Mouse (Mus musculus): ENCODE results near the gene Gorasp2. TPM values are rescaled to one million over a fixed set of nuclear protein-coding genes. Genes with fewer than 3 reads are reported as not detected.

The Gorasp2 gene
- total RNA-seq, 1 experiment = 55.2 TPM

DNA sequence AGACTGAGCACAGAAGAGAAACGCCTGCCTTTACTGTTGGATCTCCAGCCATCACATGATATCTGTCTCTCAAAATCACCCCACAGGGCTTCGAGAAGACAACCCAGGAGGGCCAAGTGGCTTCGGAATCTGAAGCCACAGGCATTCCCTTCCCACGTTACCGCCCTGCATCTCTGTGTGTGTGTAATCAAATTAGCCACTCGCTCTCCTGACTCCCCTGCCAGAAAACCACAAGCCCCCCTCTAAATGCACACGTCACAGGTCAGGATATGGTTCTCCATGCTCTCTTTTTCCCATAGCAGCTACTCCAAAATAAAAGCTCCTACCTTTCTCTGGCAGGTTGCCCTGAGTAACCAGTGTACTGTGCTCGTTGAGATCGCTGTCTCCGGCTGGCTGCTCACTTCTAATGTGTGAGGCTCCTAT lies 32.0 kb upstream of the Gorasp2 start:
- no peak overlapping the region for H3K9ac ChIP-seq (ENCODE audit: insufficient read depth, low read depth, low read length, poor library complexity, severe bottlenecking)
- no peak overlapping the region for H3K4me3 ChIP-seq (ENCODE audit: insufficient read depth in 1 of 2, low read depth in 1 of 2, low read length in 2 of 2, poor library complexity in 1 of 2, severe bottlenecking in 1 of 2)
- no peaks in the 10 kb centered on the region for H3K36me3 ChIP-seq (ENCODE audit: control insufficient read depth, insufficient read depth, low read length, poor library complexity, severe bottlenecking)
- H3K4me1 ChIP-seq (ENCODE audit: control insufficient read depth in 2 of 2, insufficient read depth in 2 of 2, low read length in 2 of 2, poor library complexity in 1 of 2) = peaks cover 4 to 16% of the 10 kb centered on the region in 2 experiments
- H3K9me3 ChIP-seq (ENCODE audit: control insufficient read depth, insufficient read depth, low read depth, low read length) = no peaks in the 10 kb centered on the region
- TF ChIP-seq CHD2 (IDR thresholded peaks at IDR 0.05; ENCODE audit: low read depth, low read length) (no peak), MAFK (IDR thresholded peaks at IDR 0.05; ENCODE audit: insufficient read depth, low read depth, low read length) (no peak), HCFC1 (IDR thresholded peaks at IDR 0.05; ENCODE audit: borderline replicate concordance, insufficient read depth, low read length) (no peak), ZNF384 (IDR thresholded peaks at IDR 0.05; ENCODE audit: low read depth, low read length) (no peak), ZC3H11A (IDR thresholded peaks at IDR 0.05; ENCODE audit: borderline replicate concordance, low read depth, low read length) (no peak)
- in situ Hi-C loops (cut with MboI; ENCODE audit: low sequenced_read_pairs in 2 of 2, unreplicated experiment in 2 of 2) = no loop called here
- peak; percentile 47 for DNase-seq (ENCODE audit: low read depth, low spot score)
- no peak overlapping the region for H3K27ac ChIP-seq (ENCODE audit: insufficient read depth, low read depth, low read length, poor library complexity, severe bottlenecking)

GRCm38 (mm10) chr2:70629921-70630320 lies 31.5 kb upstream of the Gorasp2 start:
- DNase-seq (ENCODE audit: low read depth, low spot score) = no peak
- in situ Hi-C loops (cut with MboI; ENCODE audit: low sequenced_read_pairs in 2 of 2, unreplicated experiment in 2 of 2) = no loop called here
- Histone ChIP-seq H3K27ac (ENCODE audit: insufficient read depth, low read depth, low read length, poor library complexity, severe bottlenecking) (no peak overlapping the region), H3K36me3 (ENCODE audit: control insufficient read depth, insufficient read depth, low read length, poor library complexity, severe bottlenecking) (no peaks in the 10 kb centered on the region), H3K9me3 (ENCODE audit: control insufficient read depth, insufficient read depth, low read depth, low read length) (no peaks in the 10 kb centered on the region), H3K4me1 (ENCODE audit: control insufficient read depth in 2 of 2, insufficient read depth in 2 of 2, low read length in 2 of 2, poor library complexity in 1 of 2) (peaks cover 4 to 16% of the 10 kb centered on the region in 2 experiments), H3K9ac (ENCODE audit: insufficient read depth, low read depth, low read length, poor library complexity, severe bottlenecking) (no peak overlapping the region), H3K4me3 (ENCODE audit: insufficient read depth in 1 of 2, low read depth in 1 of 2, low read length in 2 of 2, poor library complexity in 1 of 2, severe bottlenecking in 1 of 2) (no peak overlapping the region)
- TF ChIP-seq CHD2 (IDR thresholded peaks at IDR 0.05; ENCODE audit: low read depth, low read length) = no peak
- no peak for TF ChIP-seq ZNF384 (IDR thresholded peaks at IDR 0.05; ENCODE audit: low read depth, low read length)
- no peak for TF ChIP-seq ZC3H11A (IDR thresholded peaks at IDR 0.05; ENCODE audit: borderline replicate concordance, low read depth, low read length)
- TF ChIP-seq HCFC1 (IDR thresholded peaks at IDR 0.05; ENCODE audit: borderline replicate concordance, insufficient read depth, low read length) = no peak
- no peak for TF ChIP-seq MAFK (IDR thresholded peaks at IDR 0.05; ENCODE audit: insufficient read depth, low read depth, low read length)

DNA sequence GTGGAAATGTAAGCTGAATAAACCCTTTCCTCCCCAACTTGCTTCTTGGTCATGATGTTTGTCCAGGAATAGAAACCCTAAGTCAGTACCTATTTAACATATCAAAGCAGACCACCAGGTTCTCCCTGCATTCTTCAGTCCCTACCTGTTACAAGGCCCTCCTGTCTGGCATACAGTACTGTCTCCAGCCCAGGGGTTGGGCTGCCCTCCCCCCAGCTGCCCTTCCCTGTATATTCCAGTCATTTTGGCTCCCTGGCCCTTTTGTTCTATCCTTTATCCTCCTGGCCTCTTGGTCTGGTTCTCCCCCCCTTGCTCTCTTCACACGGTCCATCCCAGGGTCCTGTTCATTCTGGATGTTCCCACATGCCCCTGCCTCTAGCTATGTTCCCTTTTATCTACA lies 30.1 kb upstream of the Gorasp2 start:
- no peak for DNase-seq (ENCODE audit: low read depth, low spot score)
- Histone ChIP-seq H3K4me3 (ENCODE audit: insufficient read depth in 1 of 2, low read depth in 1 of 2, low read length in 2 of 2, poor library complexity in 1 of 2, severe bottlenecking in 1 of 2) (no peak overlapping the region), H3K36me3 (ENCODE audit: control insufficient read depth, insufficient read depth, low read length, poor library complexity, severe bottlenecking) (no peaks in the 10 kb centered on the region), H3K9me3 (ENCODE audit: control insufficient read depth, insufficient read depth, low read depth, low read length) (no peaks in the 10 kb centered on the region), H3K27ac (ENCODE audit: insufficient read depth, low read depth, low read length, poor library complexity, severe bottlenecking) (no peak overlapping the region), H3K4me1 (ENCODE audit: control insufficient read depth in 2 of 2, insufficient read depth in 2 of 2, low read length in 2 of 2, poor library complexity in 1 of 2) (peaks cover 4 to 16% of the 10 kb centered on the region in 2 experiments), H3K9ac (ENCODE audit: insufficient read depth, low read depth, low read length, poor library complexity, severe bottlenecking) (no peak overlapping the region)
- no peak for TF ChIP-seq ZC3H11A (IDR thresholded peaks at IDR 0.05; ENCODE audit: borderline replicate concordance, low read depth, low read length)
- TF ChIP-seq CHD2 (IDR thresholded peaks at IDR 0.05; ENCODE audit: low read depth, low read length) = no peak
- no peak for TF ChIP-seq ZNF384 (IDR thresholded peaks at IDR 0.05; ENCODE audit: low read depth, low read length)
- no peak for TF ChIP-seq HCFC1 (IDR thresholded peaks at IDR 0.05; ENCODE audit: borderline replicate concordance, insufficient read depth, low read length)
- no peak for TF ChIP-seq MAFK (IDR thresholded peaks at IDR 0.05; ENCODE audit: insufficient read depth, low read depth, low read length)
- in situ Hi-C loops (cut with MboI; ENCODE audit: low sequenced_read_pairs in 2 of 2, unreplicated experiment in 2 of 2) = no loop called here

GRCm38 (mm10) chr2:70632412-70632811 lies 29.0 kb upstream of the Gorasp2 start:
- in situ Hi-C loops (cut with MboI; ENCODE audit: low sequenced_read_pairs in 2 of 2, unreplicated experiment in 2 of 2) = no loop called here
- Histone ChIP-seq H3K36me3 (ENCODE audit: control insufficient read depth, insufficient read depth, low read length, poor library complexity, severe bottlenecking) (no peaks in the 10 kb centered on the region), H3K27ac (ENCODE audit: insufficient read depth, low read depth, low read length, poor library complexity, severe bottlenecking) (no peak overlapping the region), H3K9me3 (ENCODE audit: control insufficient read depth, insufficient read depth, low read depth, low read length) (no peaks in the 10 kb centered on the region), H3K4me1 (ENCODE audit: control insufficient read depth in 2 of 2, insufficient read depth in 2 of 2, low read length in 2 of 2, poor library complexity in 1 of 2) (peaks cover 4 to 16% of the 10 kb centered on the region in 2 experiments), H3K9ac (ENCODE audit: insufficient read depth, low read depth, low read length, poor library complexity, severe bottlenecking) (no peak overlapping the region), H3K4me3 (ENCODE audit: insufficient read depth in 1 of 2, low read depth in 1 of 2, low read length in 2 of 2, poor library complexity in 1 of 2, severe bottlenecking in 1 of 2) (no peak overlapping the region)
- TF ChIP-seq ZNF384 (IDR thresholded peaks at IDR 0.05; ENCODE audit: low read depth, low read length) (no peak), CHD2 (IDR thresholded peaks at IDR 0.05; ENCODE audit: low read depth, low read length) (no peak), MAFK (IDR thresholded peaks at IDR 0.05; ENCODE audit: insufficient read depth, low read depth, low read length) (no peak), ZC3H11A (IDR thresholded peaks at IDR 0.05; ENCODE audit: borderline replicate concordance, low read depth, low read length) (no peak), HCFC1 (IDR thresholded peaks at IDR 0.05; ENCODE audit: borderline replicate concordance, insufficient read depth, low read length) (no peak)
- DNase-seq (ENCODE audit: low read depth, low spot score) = no peak

Data from ES-E14 (cell line).